Mouse (Mus musculus) liver (tissue): Measurements from ENCODE around the gene Slc10a1.

Source experiments
- DNase-seq: peaks from one replicate; pipeline ENCODE4 v3.0.0-alpha.2; 2020; ENCODE audit warnings: mixed read lengths

Gene Slc10a1

GRCm38 (mm10) chr12:80926550-80926949 is 42.0 kb downstream of the Slc10a1 start:
- peak; percentile 47 for DNase-seq

- DNase-seq, result no peak
Measured at GRCm38 (mm10) chr12:80925919-80926318, 42.6 kb downstream of the Slc10a1 start.

GRCm38 (mm10) chr12:80924205-80924604 is 44.3 kb downstream of the Slc10a1 start:
- no peak for DNase-seq

- no peak for DNase-seq
Measured at GRCm38 (mm10) chr12:80923602-80924001, 44.9 kb downstream of the Slc10a1 start.

GRCm38 (mm10) chr12:80922869-80923268 is 45.6 kb downstream of the Slc10a1 start:
- DNase-seq, result peak; percentile 45

- DNase-seq, result no peak
Measured at GRCm38 (mm10) chr12:80921301-80921700, 47.2 kb downstream of the Slc10a1 start.

GRCm38 (mm10) chr12:80917764-80918163 is 50.7 kb downstream of the Slc10a1 start:
- peak; percentile 71 for DNase-seq

GRCm38 (mm10) chr12:80909631-80910030 is 58.9 kb downstream of the Slc10a1 start:
- DNase-seq, result no peak
